Mouse (Mus musculus): ENCODE data around the gene Fahd2a.

- TF ChIP-seq USF1 (IDR thresholded peaks at IDR 0.05; ENCODE audit: low read depth) (no peak), POLR2A (IDR thresholded peaks at IDR 0.05; ENCODE audit: insufficient read length, low read depth) (no peak), E2F4 (IDR thresholded peaks at IDR 0.05; ENCODE audit: insufficient read depth) (no peak), MAX (IDR thresholded peaks at IDR 0.05; ENCODE audit: low read depth) (no peak), POLR2AphosphoS2 (IDR thresholded peaks at IDR 0.05; ENCODE audit: insufficient read length, low read depth) (no peak), MYOG (IDR thresholded peaks at IDR 0.05; ENCODE audit: control insufficient read depth in 1 of 3, insufficient read depth in 1 of 3, insufficient read length in 2 of 3, low read depth in 2 of 3) (no peak)
Measured at GRCm38 (mm10) chr2:127451748-127452147, 7.4 kb upstream of the Fahd2a start.

Data from myocyte (in vitro differentiated cells).